Mouse (Mus musculus) neutrophil, adult 5-6 weeks (primary cell): ENCODE results near the gene Paip2b. TPM values are rescaled to one million over a fixed set of nuclear protein-coding genes. Genes with fewer than 3 reads are reported as not detected.
"Not testable (repeated sequence)": the region's sequence is repeated elsewhere in the genome, so short reads cannot be mapped to it uniquely, and the experiment has no call there.

Source experiments
- ATAC-seq: fragments of 151-379, 151-347 bp; 2 replicates; pipeline ENCODE4 v1.8.0; 2017; ENCODE audit warnings: mild to moderate bottlenecking, moderate TSS enrichment; ENCODE audit not compliant: insufficient number of reproducible peaks, poor library complexity, low FRiP score, severe bottlenecking; ENCODE audit errors: extremely low read depth
- total RNA-seq: library from RNA; stranded (forward); fragments of 200-1000 nt; gene quantifications from 2 replicates; pipeline ENCODE4 v1.2.3, GENCODE M21; 2017

Gene Paip2b
- total RNA-seq: 26.9 and 27.5 TPM in 2 replicates

- peak; percentile 96 for ATAC-seq
Measured at GRCm38 (mm10) chr6:83831606-83832123, at the start of gene Paip2b. Paip2b (minus strand) TSS chr6:83831741.

GRCm38 (mm10) chr6:83879815-83880214, 48.3 kb upstream of the Paip2b start:
- no peak for ATAC-seq

- ATAC-seq: no peak; the same call in 1 of the 2 replicates
Measured at GRCm38 (mm10) chr6:83867598-83868585, 36.4 kb upstream of the Paip2b start.

DNA sequence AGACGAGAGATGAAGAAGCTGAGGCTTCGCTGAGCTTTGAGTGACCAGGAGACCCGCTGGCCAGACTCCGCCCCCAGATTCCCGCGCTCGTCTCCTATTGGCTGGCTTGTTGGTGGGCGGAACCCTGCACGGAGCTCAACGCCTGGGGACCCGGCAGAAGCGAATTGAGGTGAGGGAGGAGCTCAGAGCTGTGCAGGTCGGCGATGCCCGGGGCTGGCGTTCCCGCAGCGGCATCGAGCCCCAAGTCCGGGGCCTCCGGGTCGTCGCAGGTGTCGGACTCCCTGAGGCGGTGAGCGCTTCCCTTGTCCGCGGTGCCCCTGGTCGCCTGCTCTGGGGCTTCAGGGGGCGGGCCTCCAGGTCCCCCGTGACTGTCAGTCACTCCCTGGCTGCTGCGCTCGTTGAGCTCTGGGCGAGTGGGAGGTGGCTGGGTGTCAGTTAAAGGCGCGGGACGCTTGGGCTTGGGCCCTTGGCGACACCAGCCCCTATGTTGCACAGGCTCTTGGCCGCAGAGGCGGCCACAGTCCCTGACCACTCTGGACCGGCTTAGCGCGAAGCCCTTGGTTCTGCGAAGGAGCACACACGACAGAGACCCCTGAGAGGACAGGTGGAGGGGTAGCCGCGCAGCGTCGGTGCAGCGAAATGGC, 35.5 kb upstream of the Paip2b start, which contains the start of gene Zfp638:
TSS of gene Zfp638 (plus strand) at position 156 of the 644 bp plus-strand sequence.
- peak; percentile 90 for ATAC-seq

DNA sequence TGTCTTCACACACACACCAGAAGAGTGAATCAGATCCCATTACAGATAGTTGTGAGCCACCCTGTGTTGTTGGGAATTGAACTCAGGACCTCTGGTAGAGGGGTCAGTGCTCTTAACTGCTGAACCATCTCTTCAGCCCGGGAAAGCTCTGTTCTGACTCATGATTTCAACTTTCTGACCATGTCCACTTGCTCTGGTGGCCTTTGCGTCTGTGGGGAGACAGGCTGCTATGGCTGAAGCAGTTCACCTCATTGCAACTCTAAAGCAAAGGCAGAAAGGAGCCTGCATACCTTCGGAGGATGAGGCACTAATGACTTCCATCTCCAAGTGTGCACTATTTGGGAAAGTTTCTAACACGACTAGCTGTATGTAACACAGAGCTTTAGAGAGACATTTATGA, 34.9 kb upstream of the Paip2b start:
- ATAC-seq: no peak

DNA sequence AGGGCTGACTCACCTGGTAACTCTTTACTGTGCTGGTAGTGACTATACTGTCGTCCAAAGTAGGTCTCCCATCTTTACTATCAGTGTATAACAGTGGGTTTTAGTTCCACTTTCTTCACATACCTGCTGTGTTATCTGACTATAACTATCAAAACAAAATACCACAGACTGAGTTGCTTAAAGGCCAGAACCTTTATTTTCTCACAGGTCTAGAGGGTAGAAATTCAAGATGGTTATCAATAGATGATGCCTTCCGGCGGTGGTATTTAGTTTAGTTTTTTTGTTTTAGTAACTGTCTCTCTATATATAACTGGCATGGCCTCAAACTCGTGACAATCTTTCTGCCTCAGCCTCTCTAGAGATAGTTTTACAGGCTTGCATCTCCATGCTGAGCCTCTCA, 32.0 kb upstream of the Paip2b start:
- no peak for ATAC-seq

DNA sequence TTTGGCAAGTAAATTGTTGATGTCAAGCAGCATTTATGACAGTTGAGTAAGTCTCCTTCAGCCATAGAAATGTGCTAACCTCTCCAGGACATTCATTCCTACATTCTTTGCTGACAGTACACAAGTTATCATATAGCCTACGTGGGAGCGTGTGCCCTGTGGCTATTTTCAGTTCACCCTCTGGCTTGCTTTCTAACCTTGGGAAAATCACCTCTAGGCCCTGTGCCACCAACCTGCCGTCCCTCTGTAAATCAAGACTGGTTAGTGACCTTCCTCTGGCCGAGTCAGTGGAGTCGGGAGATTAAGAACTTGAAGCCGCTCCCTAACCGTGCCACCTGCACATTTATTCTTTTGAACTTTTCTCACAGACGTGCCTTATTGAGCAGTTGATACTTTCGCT, 28.5 kb upstream of the Paip2b start:
- no peak for ATAC-seq

GRCm38 (mm10) chr6:83857476-83857875, 25.9 kb upstream of the Paip2b start:
- ATAC-seq: no peak

DNA sequence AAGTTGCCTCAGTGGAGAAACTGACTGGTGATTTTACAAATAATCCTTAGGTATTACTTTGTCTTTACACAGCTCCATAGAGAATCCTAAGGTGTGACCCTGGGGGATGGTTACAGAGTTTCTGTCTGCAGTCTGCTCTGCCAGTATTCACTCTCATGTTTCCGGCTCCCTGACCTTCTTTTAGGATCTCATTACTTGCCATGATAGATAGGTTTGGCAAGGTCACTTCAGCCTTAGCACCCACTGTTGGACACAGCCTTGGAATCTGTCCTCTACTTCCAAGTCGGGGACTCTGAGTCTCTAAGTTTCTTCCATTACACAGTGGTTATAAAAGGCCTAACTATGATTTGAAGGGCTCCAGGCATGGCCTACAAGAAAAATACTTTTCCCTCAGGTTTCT, 17.9 kb upstream of the Paip2b start:
- no peak for ATAC-seq

DNA sequence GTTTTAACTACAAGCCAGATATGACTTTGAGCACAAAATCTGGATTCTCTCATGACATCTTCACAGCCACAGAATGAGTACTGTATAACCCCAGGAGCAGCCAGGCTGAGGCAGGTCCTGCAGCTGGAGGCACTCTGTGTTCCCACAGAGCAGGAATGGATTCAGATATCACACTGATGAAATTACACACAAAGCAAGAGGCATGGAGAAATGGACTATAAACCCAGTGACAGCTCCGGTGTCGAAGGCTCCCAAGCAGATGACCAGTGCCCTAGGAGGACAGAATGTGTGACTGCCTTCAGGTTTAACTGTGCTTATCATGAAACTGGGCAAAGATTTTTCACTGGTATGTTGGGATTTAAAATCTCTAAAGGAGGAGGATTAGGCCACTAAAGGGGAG, 14.6 kb upstream of the Paip2b start:
- ATAC-seq: no peak

DNA sequence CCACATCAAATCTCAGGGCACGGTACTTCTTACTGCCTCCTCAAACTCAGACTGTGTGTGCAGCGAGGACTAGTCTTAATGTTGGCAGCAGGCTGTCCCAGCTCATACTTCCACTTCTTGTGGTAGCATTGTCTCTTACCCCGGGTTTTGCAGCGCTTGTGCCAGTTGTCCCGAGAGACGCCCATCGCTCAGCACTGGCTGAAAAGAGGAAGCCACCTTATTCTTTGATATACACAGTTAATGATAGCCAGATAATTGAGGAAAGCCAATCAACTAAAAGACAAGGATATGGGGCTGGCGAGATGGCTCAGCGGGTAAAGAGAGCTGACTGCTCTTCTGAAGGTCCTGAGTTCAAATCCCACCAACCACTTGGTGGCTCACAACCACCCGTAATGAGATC, 13.4 kb upstream of the Paip2b start:
- no peak for ATAC-seq

DNA sequence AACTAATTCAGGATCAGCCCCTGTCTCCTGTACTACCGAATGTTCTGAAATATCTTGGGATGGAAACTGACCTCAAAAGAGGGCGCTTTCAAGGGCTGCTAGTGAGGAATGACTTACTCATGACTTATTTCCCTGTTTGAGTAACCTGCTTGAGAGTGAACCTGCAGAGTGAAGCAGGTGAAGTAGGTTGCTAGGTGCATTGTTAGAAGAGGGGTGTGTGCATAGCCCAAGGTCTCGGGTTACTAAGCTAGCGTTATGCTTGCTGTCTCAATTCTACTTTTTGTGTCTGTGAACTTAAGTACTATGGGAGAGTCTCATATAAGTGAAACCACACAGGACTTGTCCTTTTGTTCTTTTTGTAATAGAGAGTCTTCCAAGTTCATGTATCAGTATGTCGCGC, 8.5 kb upstream of the Paip2b start:
- ATAC-seq: no peak

- ATAC-seq: no peak
Measured at GRCm38 (mm10) chr6:83838046-83838445, 6.5 kb upstream of the Paip2b start.

DNA sequence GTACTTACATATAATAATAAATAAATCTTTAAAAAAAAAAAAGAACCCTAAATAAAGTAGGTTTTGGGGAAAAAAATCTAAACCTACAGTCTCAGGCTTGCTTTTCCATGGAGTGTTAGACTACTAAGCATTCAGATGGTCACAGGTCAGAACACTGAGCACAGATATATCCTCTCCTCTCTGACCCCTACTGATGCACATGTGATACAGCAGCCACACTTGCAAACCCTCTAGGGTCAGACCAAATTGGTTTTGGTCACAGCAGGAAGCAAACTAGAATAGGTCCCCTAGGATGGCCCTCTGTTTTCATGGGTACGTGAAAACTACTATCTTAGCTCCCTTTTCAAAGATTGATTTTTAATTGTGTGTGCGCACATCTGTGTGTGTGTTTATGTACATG, 5.3 kb upstream of the Paip2b start:
- no peak for ATAC-seq

GRCm38 (mm10) chr6:83832393-83832792, 852 bp upstream of the Paip2b start:
- not testable (repeated sequence) for ATAC-seq

GRCm38 (mm10) chr6:83830941-83831605, 468 bp downstream of the Paip2b start:
- peak; percentile 7; the same call in 1 of the 2 replicates for ATAC-seq

DNA sequence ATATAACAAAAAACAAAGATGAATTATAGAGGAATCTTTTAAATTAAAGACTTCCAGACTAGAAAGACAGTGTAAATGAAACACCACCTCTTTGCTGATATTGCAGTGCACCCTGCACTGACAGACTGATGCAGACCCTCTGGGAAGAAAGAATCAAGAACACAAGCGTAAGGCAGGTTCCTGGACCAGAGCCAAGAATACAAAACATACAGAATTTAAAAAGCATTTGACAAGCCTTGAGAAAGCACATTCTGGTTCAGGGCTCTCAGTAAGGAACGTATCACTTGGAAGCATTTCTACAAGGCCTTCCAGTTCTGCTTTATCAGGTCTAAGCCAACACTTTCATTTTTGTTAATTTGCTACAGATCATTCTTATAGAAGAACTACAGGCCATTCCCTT, 9.7 kb downstream of the Paip2b start:
- no peak for ATAC-seq

GRCm38 (mm10) chr6:83820727-83821515, 10.6 kb downstream of the Paip2b start:
- no peak for ATAC-seq

- ATAC-seq: no peak
Measured at GRCm38 (mm10) chr6:83818996-83819395, 12.5 kb downstream of the Paip2b start.
